Mouse (Mus musculus) liver, adult 2 months (tissue): ENCODE measurements around the gene Tnc. TPM values are rescaled to one million over a fixed set of nuclear protein-coding genes. Genes with fewer than 3 reads are reported as not detected.
A peak's percentile ranks its signal among the peaks of the same experiment; 100 is the strongest.

Experiments used
- DNase-seq: peaks from one replicate; pipeline ENCODE4 v3.0.0-alpha.2; 2011; ENCODE audit warnings: low read depth, low spot score; ENCODE audit errors: extremely low read depth
- H3K27ac ChIP-seq: fragments of 200-500 bp; replicated peaks from 2 replicates; pipeline ENCODE4 v1.5.1; 2012; ENCODE audit warnings: low read depth, mild to moderate bottlenecking, control low read depth, inconsistent platforms, low read length; ENCODE audit not compliant: insufficient read depth
- H3K27me3 ChIP-seq: fragments of 200-500 bp; 2 replicates; pipeline ENCODE4 v1.6.1; 2012; ENCODE audit warnings: mild to moderate bottlenecking, moderate library complexity, low read length, inconsistent platforms; ENCODE audit not compliant: control insufficient read depth, insufficient read depth
- H3K36me3 ChIP-seq: fragments of 200-500 bp; 2 replicates; pipeline ENCODE4 v1.6.1; 2012; ENCODE audit warnings: low read length, inconsistent platforms; ENCODE audit not compliant: control insufficient read depth, insufficient read depth
- H3K4me1 ChIP-seq: fragments of 200-500 bp; 2 replicates; pipeline ENCODE4 v1.6.1; 2011; ENCODE audit warnings: low read length; ENCODE audit not compliant: control insufficient read depth, insufficient read depth
- H3K4me3 ChIP-seq: fragments of 200-500 bp; 2 replicates; pipeline ENCODE4 v1.5.1; 2011; ENCODE audit warnings: low read depth, mild to moderate bottlenecking, control low read depth, low read length, moderate library complexity; ENCODE audit not compliant: insufficient read depth
- H3K79me2 ChIP-seq: fragments of 200-500 bp; 2 replicates; pipeline ENCODE4 v1.6.1; 2012; ENCODE audit warnings: inconsistent platforms, mild to moderate bottlenecking, low read length, moderate library complexity; ENCODE audit not compliant: control insufficient read depth, insufficient read depth
- H3K9ac ChIP-seq: fragments of 200-500 bp; 2 replicates; pipeline ENCODE4 v1.6.1; 2012; ENCODE audit warnings: low read depth, mild to moderate bottlenecking, control low read depth, inconsistent platforms, low read length
- CTCF ChIP-seq: fragments of 200-500 bp; IDR thresholded peaks from 2 replicates; pipeline ENCODE4 v1.5.1; 2011; ENCODE audit warnings: low read depth, low read length, control low read depth
- POLR2A ChIP-seq: fragments of 200-500 bp; IDR thresholded peaks from 2 replicates; pipeline ENCODE4 v1.6.1; 2011; ENCODE audit warnings: low read length, control low read depth; ENCODE audit not compliant: insufficient read depth; ENCODE audit errors: extremely low read depth
- WGBS: fragments of 180-500 bp; shearing (Covaris S2); methylation state at CpG from one replicate; pipeline ENCODE4 v1.1.7; 2018; 5-methylcytosine and 5-hydroxymethylcytosine counted together
- polyA plus RNA-seq: library from polyadenylated mRNA; depleted of rRNA; stranded (reverse); fragments of >200 nt; gene quantifications from 2 replicates; pipeline ENCODE4 v1.2.3, GENCODE M21; 2012
- total RNA-seq: library from RNA; depleted of rRNA; stranded (reverse); fragments of >200 nt; gene quantifications from 2 replicates; pipeline ENCODE4 v1.2.3, GENCODE M21; 2014

Gene Tnc
- total and polyA plus RNA-seq, 2 experiments: 0.24 to 0.37 TPM

DNA sequence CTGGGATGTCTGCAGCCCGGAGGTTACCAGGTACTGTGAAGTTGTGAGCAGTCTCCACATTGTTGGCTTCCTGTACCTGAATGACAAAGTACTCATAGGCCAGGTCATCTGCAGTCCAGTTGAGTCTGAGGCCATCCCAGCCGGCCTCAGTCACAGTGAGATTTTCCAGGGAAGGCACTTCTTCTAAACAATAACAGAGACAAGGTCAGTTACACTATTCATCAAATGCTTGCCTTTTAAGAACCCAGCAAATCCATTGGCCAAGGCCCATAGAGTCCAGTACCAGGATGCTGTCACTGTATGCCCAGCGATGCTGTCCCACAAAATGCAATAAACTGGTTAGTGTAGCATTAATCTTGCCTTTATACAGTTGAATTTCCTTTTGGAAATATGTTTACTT, 46.0 kb downstream of the Tnc start:
- no peaks in the 10 kb centered on the region for H3K36me3 ChIP-seq
- no peak overlapping the region for H3K4me3 ChIP-seq
- H3K4me1 ChIP-seq: no peaks in the 10 kb centered on the region
- 78% methylated on average over 3 of the region's 3 CpGs for WGBS
- no peak overlapping the region for H3K27ac ChIP-seq
- TF ChIP-seq CTCF: no peak
- no peak for TF ChIP-seq POLR2A
- H3K27me3 ChIP-seq: no peaks in the 10 kb centered on the region
- H3K79me2 ChIP-seq: no peaks in the 10 kb centered on the region
- DNase-seq: no peak
- H3K9ac ChIP-seq: no peak overlapping the region

DNA sequence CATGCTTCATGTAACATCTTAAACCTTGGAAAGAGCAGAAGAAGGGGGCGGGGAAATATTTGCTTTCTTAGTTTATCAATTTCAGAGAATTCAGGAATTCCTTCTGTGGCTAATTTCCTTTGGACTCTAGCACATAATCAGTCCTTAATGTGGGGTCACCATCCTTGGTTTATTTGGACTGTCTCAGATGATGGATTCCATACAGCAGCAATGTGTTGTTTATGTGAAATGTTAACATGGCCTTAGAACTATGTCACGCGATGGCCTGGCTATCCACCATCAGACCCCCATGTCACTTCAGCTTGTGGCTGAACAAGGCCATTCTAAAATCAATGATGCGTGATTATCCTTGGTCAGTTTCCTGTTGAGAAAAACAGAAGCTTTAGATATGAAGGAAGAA, 46.5 kb downstream of the Tnc start:
- Histone ChIP-seq H3K36me3 (no peaks in the 10 kb centered on the region), H3K27ac (no peak overlapping the region), H3K4me3 (no peak overlapping the region), H3K9ac (no peak overlapping the region), H3K27me3 (no peaks in the 10 kb centered on the region), H3K79me2 (no peaks in the 10 kb centered on the region), H3K4me1 (no peaks in the 10 kb centered on the region)
- peak; percentile 16 for DNase-seq
- 90% methylated on average over 4 of the region's 4 CpGs for WGBS
- TF ChIP-seq CTCF: no peak

DNA sequence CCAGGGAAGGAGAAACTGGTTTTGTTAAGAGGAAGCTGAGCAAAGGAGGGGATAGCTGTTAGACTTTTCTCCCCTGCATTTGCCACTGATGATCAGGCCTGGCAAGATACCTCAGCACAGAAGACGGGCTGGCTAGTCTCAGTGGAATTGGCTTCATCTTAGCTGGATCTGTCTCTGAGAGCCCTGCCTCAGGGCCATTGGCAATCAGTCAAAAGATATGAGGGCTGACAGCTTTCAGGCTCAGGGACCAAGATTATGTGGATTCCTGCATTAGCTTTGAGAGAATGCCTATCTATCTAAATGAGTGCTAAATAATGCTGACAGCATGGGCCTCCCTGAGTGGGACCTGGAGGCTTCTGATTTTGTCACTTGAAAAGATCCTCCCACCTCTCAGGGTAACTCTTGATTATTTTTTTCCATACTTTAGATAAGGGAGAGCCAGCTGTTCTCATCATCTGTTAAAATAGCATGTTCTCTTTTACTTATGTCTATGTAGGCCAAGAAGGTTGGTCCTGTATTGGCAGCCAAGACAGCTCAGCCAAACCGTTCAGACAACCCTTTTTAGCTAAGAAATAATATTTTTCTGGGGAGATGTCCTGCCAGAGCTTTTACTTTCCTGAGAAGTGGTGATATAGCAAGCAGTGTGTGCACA, 53.2 kb downstream of the Tnc start:
- H3K4me1 ChIP-seq: no peaks in the 10 kb centered on the region
- WGBS: 61% methylated on average over 2 of the region's 2 CpGs
- no peak overlapping the region for H3K4me3 ChIP-seq
- no peak overlapping the region for H3K9ac ChIP-seq
- H3K27me3 ChIP-seq: no peaks in the 10 kb centered on the region
- H3K79me2 ChIP-seq: no peaks in the 10 kb centered on the region
- TF ChIP-seq CTCF: no peak
- no peak for TF ChIP-seq POLR2A
- H3K36me3 ChIP-seq: no peaks in the 10 kb centered on the region
- DNase-seq: no peak
- H3K27ac ChIP-seq: no peak overlapping the region

DNA sequence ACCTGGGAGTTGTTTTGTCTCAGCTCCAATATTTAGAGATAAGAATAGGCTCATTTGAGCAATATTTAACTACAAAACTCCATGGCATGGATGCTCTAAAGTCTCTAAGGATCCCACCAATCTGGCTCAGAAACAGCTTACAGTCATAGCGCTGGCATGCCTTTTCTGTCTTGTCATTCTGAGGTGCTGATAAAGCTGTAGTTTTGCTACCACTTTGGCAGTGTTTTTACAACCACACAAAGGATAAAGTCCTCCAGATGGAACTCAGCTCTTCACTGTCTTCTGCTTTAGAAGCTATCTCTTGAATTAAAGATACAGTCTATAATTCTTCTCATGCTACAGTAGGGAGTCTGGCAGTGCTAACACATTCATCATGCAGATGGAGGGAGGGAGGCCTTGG, 56.6 kb downstream of the Tnc start:
- H3K9ac ChIP-seq: no peak overlapping the region
- no peak for TF ChIP-seq CTCF
- no peaks in the 10 kb centered on the region for H3K79me2 ChIP-seq

DNA sequence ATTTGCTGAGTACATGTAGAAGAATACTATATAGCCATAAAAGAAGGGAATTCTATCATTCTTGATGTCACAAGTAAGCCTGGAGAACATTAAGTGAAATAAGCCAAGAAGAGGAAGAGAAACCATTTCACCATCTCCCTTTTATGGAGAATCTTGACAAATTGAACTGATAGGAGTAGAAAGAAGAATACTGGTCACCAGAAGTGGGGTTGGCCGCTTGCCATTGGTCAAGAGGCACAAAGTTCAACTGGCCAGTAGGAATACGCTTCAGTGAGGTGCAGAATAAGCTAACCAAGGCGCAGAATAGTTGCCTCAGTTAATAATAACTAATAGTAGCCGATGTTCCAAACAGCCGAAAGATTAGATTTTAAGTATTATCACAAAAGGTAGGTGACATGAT, 58.7 kb downstream of the Tnc start:
- H3K27me3 ChIP-seq: no peaks in the 10 kb centered on the region

More for the DNA sequence above, 56.6 kb downstream of the Tnc start:
- DNase-seq: no peak
- Histone ChIP-seq H3K27me3 (no peaks in the 10 kb centered on the region), H3K36me3 (no peaks in the 10 kb centered on the region), H3K27ac (no peak overlapping the region), H3K4me1 (no peaks in the 10 kb centered on the region; the same call in 1 of the 2 replicates), H3K4me3 (no peak overlapping the region)
- WGBS: 89% methylated on average over 1 of the region's 1 CpGs

DNA sequence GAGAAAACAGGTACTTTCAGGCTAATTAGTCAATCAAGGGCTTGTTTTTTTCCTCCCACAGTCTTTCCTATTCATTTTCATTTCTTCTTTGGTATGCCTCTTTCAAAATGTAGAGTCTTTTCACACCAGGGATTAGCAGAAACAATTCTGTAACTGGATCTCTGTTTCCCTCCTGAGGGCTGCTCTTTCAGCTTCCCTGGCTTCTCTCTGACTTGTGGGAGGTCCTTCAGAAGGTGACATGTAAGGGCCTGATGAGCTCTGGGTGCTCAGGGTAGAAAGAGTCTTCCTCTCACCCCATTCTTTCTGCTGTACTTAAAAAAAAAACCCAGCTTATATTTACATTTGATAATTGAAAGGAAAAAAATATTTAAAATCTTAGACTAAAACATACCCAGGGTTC, 60.2 kb downstream of the Tnc start:
- no peak for DNase-seq

More for the DNA sequence above, 58.7 kb downstream of the Tnc start:
- no peaks in the 10 kb centered on the region for H3K36me3 ChIP-seq
- H3K4me3 ChIP-seq: no peak overlapping the region
- TF ChIP-seq CTCF (no peak), POLR2A (no peak)
- H3K27ac ChIP-seq: no peak overlapping the region
- H3K9ac ChIP-seq: no peak overlapping the region
- 76% methylated on average over 5 of the region's 5 CpGs for WGBS
- no peaks in the 10 kb centered on the region; the same call in 1 of the 2 replicates for H3K4me1 ChIP-seq
- no peaks in the 10 kb centered on the region for H3K79me2 ChIP-seq
- peak; percentile 35 for DNase-seq

More for the DNA sequence above, 60.2 kb downstream of the Tnc start:
- no peaks in the 10 kb centered on the region for H3K36me3 ChIP-seq
- no peaks in the 10 kb centered on the region; the same call in 1 of the 2 replicates for H3K4me1 ChIP-seq
- H3K27ac ChIP-seq: no peak overlapping the region
- H3K27me3 ChIP-seq: 0 out of 2 replicates have a peak, but pooled peaks cover 3% of the 10 kb centered on the region
- TF ChIP-seq POLR2A (no peak), CTCF (no peak)
- no peak overlapping the region for H3K9ac ChIP-seq
- no peak overlapping the region for H3K4me3 ChIP-seq
- no peaks in the 10 kb centered on the region for H3K79me2 ChIP-seq
